Mouse (Mus musculus): ENCODE measurements at regions not wholly inside any gene's neighbourhood (a gene's known extent, or its start where the extent isn't known, plus 50 kb on each side); places are given as distances from the start of the nearest gene placed in this dataset.

- TF ChIP-seq CTCF (IDR thresholded peaks at IDR 0.05; ENCODE audit: low read depth, low read length) (no peak), TAL1 (conservative IDR thresholded peaks at IDR 0.05; ENCODE audit: low read depth, low read length) (no peak), GATA1 (IDR thresholded peaks at IDR 0.05; ENCODE audit: borderline replicate concordance, low read length) (no peak), POLR2AphosphoS5 (IDR thresholded peaks at IDR 0.05; ENCODE audit: insufficient replicate concordance, low read depth, low read length) (no peak), GATA2 (IDR thresholded peaks at IDR 0.05; ENCODE audit: borderline replicate concordance, low read depth, low read length) (no peak)
These were observed 227.6 kb upstream of the Eef2kmt start for GRCm38 (mm10) chr16:5483337-5483736.

All from G1E (cell line).